Mouse (Mus musculus) gastrocnemius, postnatal 4 days (tissue): ENCODE data around the gene Magix. TPM values are rescaled to one million over a fixed set of nuclear protein-coding genes. Genes with fewer than 3 reads are reported as not detected.

Experiments
- DNase-seq, 2 experiments: peaks; one replicate each; pipeline ENCODE4 v3.0.0; 2021 to 2022; ENCODE audit warnings: low spot score in 2 of 2, mixed read lengths in 2 of 2
- total RNA-seq, 2 experiments: library from RNA; stranded (reverse); gene quantifications; 2 replicates each; pipeline ENCODE4 v1.2.3; 2021

The Magix gene
- total RNA-seq, 2 experiments from 2014 or later: 1.3 to 1.8 TPM

- DNase-seq: no peak
Measured at GRCm38 (mm10) chrX:7635101-7635500, 46.0 kb downstream of the Magix start.

- no peak for DNase-seq
Measured at GRCm38 (mm10) chrX:7632560-7632959, 48.5 kb downstream of the Magix start.

Other genes with a start within 250 kb of the Magix start
- gene Foxp3, start 107.6 kb downstream of the Magix start, total RNA-seq: under 1 TPM in 1 of 2 experiments, not detected in 1; 0.15 TPM
- gene Ppp1r3f, start 107.0 kb downstream of the Magix start, total RNA-seq: 1 to 10 TPM; 2.6 to 3.4 TPM
- gene Ccdc22, start 75.7 kb downstream of the Magix start, total RNA-seq: 10 to 100 TPM; 13.8 to 15.0 TPM
- not detected for gene Cacna1f, start 74.2 kb downstream of the Magix start, total RNA-seq
- under 1 TPM; 0.83 to 0.98 TPM for gene Syp, start 42.8 kb downstream of the Magix start, total RNA-seq
- gene Prickle3, start 24.0 kb downstream of the Magix start, total RNA-seq: 1 to 10 TPM; 8.9 to 9.5 TPM
- 100 to 1,000 TPM in 1 of 2 experiments, 10 to 100 TPM in 1; 82.9 to 104 TPM for gene Plp2, start 9.9 kb downstream of the Magix start, total RNA-seq
- gene Gpkow, start 15.9 kb upstream of the Magix start, total RNA-seq: 10 to 100 TPM; 22.6 to 26.6 TPM
- gene Wdr45, start 33.1 kb upstream of the Magix start, total RNA-seq: 10 to 100 TPM; 25.6 to 30.7 TPM
- gene Gm45208, start 41.0 kb upstream of the Magix start, total RNA-seq: not detected
- gene Praf2, start 47.2 kb upstream of the Magix start, total RNA-seq: 10 to 100 TPM; 18.5 to 18.7 TPM
- gene Ccdc120, start 69.7 kb upstream of the Magix start, total RNA-seq: 1 to 10 TPM; 2.7 to 4.0 TPM
- gene Tfe3, start 81.3 kb upstream of the Magix start, total RNA-seq: 10 to 100 TPM; 16.9 to 19.4 TPM
- gene Gripap1, start 108.5 kb upstream of the Magix start, total RNA-seq: 10 to 100 TPM; 24.7 to 34.9 TPM
- gene Kcnd1, start 141.0 kb upstream of the Magix start, total RNA-seq: 1 to 10 TPM; 1.3 to 1.5 TPM
- 10 to 100 TPM; 36.5 to 37.6 TPM for gene Otud5, start 160.1 kb upstream of the Magix start, total RNA-seq
- gene Pim2, start 197.0 kb upstream of the Magix start, total RNA-seq: 1 to 10 TPM; 1.8 TPM
- gene Slc35a2, start 202.8 kb upstream of the Magix start, total RNA-seq: 10 to 100 TPM; 17.0 to 21.2 TPM
- 10 to 100 TPM; 39.3 to 51.3 TPM for gene Pqbp1, start 218.0 kb upstream of the Magix start, total RNA-seq
- gene Timm17b, start 218.1 kb upstream of the Magix start, total RNA-seq: 10 to 100 TPM; 61.6 to 63.1 TPM
- not detected for gene Gm10491, start 226.6 kb upstream of the Magix start, total RNA-seq
- not detected for gene Gm10490, start 228.3 kb upstream of the Magix start, total RNA-seq
- gene Pcsk1n, start 238.6 kb upstream of the Magix start, total RNA-seq: under 1 TPM; 0.12 to 0.13 TPM
- gene Eras, start 247.4 kb upstream of the Magix start, total RNA-seq: not detected